Mouse (Mus musculus) liver, adult 2 months (tissue): Measurements from ENCODE around the gene Gatb.

Source experiments
- CTCF ChIP-seq: fragments of 200-500 bp; IDR thresholded peaks from 2 replicates; pipeline ENCODE4 v1.5.1; 2011; ENCODE audit warnings: low read depth, low read length, control low read depth
- POLR2A ChIP-seq: fragments of 200-500 bp; IDR thresholded peaks from 2 replicates; pipeline ENCODE4 v1.6.1; 2011; ENCODE audit warnings: low read length, control low read depth; ENCODE audit not compliant: insufficient read depth; ENCODE audit errors: extremely low read depth

DNA sequence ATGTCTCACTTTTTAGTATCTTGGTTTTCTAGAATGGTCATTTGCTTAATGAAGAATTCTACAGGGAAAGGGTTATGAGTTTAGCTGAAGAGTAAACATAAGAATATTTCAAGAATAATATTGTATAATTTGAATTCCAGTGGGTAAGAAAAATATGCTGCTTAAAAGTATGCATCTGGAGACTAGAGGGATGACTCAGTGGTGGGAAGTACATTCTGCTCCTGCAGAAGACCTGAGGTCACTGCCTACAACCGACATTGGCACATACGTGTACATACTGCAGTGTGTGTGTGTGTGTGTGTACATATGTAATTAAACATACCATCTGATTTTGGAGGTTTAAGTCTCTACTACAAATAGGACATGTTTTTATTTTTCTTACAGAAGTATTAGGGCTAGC lies 61.7 kb downstream of the Gatb start:
- TF ChIP-seq CTCF (no peak), POLR2A (no peak)
